Mouse (Mus musculus) intestine, postnatal 0 days (tissue): Measurements from ENCODE around the gene Gng10. TPM values are rescaled to one million over a fixed set of nuclear protein-coding genes. Genes with fewer than 3 reads are reported as not detected.

Experiments
- ATAC-seq: fragments of 200-750 bp; cut with Nextera tagmentation; 2 replicates; pipeline ENCODE4 v1.8.0; 2017; ENCODE audit warnings: mild to moderate bottlenecking, moderate TSS enrichment, moderate library complexity
- H3K27ac ChIP-seq: fragments of 300-500 bp; sonication (generic); 2 replicates; pipeline ENCODE4 v1.5.1; 2014; ENCODE audit warnings: mild to moderate bottlenecking, low read depth, low read length, moderate library complexity
- H3K27me3 ChIP-seq: fragments of 300-500 bp; sonication (generic); replicated peaks from 2 replicates; pipeline ENCODE4 v1.6.1; 2014; ENCODE audit warnings: low read length, mixed read lengths; ENCODE audit not compliant: control insufficient read depth, insufficient read depth
- H3K36me3 ChIP-seq: fragments of 300-500 bp; sonication (generic); 2 replicates; pipeline ENCODE4 v1.6.1; 2014; ENCODE audit warnings: mild to moderate bottlenecking, moderate library complexity; ENCODE audit not compliant: control insufficient read depth, insufficient read depth
- H3K4me1 ChIP-seq: fragments of 300-500 bp; sonication (generic); replicated peaks from 2 replicates; pipeline ENCODE4 v1.6.1; 2014; ENCODE audit warnings: antibody characterized with exemption, low read length, mixed read lengths; ENCODE audit not compliant: control insufficient read depth, insufficient read depth
- H3K4me2 ChIP-seq: fragments of 300-500 bp; sonication (generic); replicated peaks from 2 replicates; pipeline ENCODE4 v1.6.1; 2014; ENCODE audit warnings: low read depth, mild to moderate bottlenecking, moderate library complexity
- H3K4me3 ChIP-seq: fragments of 300-500 bp; sonication (generic); 2 replicates; pipeline ENCODE4 v1.5.1; 2014; ENCODE audit warnings: low read depth, low read length
- H3K9ac ChIP-seq: fragments of 300-500 bp; sonication (generic); 2 replicates; pipeline ENCODE4 v1.6.1; 2014; ENCODE audit warnings: mild to moderate bottlenecking, low read depth, low read length
- H3K9me3 ChIP-seq: fragments of 300-500 bp; sonication (generic); 2 replicates; pipeline ENCODE4 v1.6.1; 2016; ENCODE audit warnings: mixed run types; ENCODE audit not compliant: control insufficient read depth
- CTCF ChIP-seq: sonication (generic); IDR thresholded peaks from 2 replicates; pipeline ENCODE4 v1.5.1; 2016; ENCODE audit warnings: low read depth, mild to moderate bottlenecking, control low read depth, antibody characterized with exemption, moderate library complexity
- WGBS: fragments of 180-500 bp; shearing (Covaris S2); extraction: QIAGEN DNeasy Blood & Tissue Kit; methylation state at CpG from one replicate; pipeline ENCODE4 v1.1.7; 2014; 5-methylcytosine and 5-hydroxymethylcytosine counted together
- polyA plus RNA-seq: library from polyadenylated mRNA; unstranded; fragments of >200 nt; fragmentation: Nextera tagmentation; extraction: Ambion mirVana; gene quantifications from 2 replicates; pipeline ENCODE4 v1.2.1, GENCODE M21; 2015

Gene Gng10
- polyA plus RNA-seq, 1 experiment from 2014 or later, result 56.0 TPM

DNA sequence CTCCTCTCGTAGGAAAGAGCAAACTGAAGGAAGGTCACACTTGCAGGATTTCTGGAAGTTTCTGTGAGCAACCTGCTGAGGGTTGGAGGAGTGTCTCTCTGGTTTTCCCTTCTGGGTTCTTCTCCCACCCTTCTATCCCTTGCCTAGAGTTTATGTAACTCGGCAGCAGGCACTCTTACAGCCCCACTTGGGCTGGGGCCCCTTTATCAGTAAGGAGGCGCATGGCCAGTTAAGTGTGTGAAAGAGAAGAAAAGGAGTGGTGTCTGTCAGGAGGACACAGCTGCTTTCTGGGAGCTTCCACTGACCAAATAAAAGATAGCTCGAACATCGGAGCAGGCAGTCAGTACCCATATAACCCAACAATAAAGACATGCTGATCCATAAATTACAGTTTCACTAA, 42.7 kb upstream of the Gng10 start:
- Histone ChIP-seq H3K9ac (no peak overlapping the region), H3K36me3 (no peaks in the 10 kb centered on the region), H3K27ac (no peak overlapping the region), H3K9me3 (no peaks in the 10 kb centered on the region), H3K27me3 (no peaks in the 10 kb centered on the region), H3K4me3 (no peak overlapping the region), H3K4me2 (no peak overlapping the region), H3K4me1 (peaks cover 3% of the 10 kb centered on the region)
- ATAC-seq, result no peak
- 43% methylated on average over 5 of the region's 5 CpGs for WGBS
- no peak for TF ChIP-seq CTCF

- WGBS, result 38% methylated on average over 4 of the region's 4 CpGs
These were observed 40.1 kb upstream of the Gng10 start, which contains the start of gene Dnajc25 for GRCm38 (mm10) chr4:58994762-58995161. Gene Dnajc25, plus strand, starts transcription at chr4:58995062.

GRCm38 (mm10) chr4:58995251-58995693, 39.6 kb upstream of the Gng10 start:
- Histone ChIP-seq H3K27ac (peak overlapping the region; percentile 66), H3K36me3 (no peaks in the 10 kb centered on the region), H3K4me2 (peak overlapping the region; percentile 14; the same call in 1 of the 2 replicates), H3K9ac (no peak overlapping the region), H3K27me3 (no peaks in the 10 kb centered on the region), H3K4me1 (peaks cover 3% of the 10 kb centered on the region), H3K4me3 (no peak overlapping the region), H3K9me3 (no peaks in the 10 kb centered on the region)
- no peak for ATAC-seq
- no peak for TF ChIP-seq CTCF
- WGBS, result 52% methylated on average over 8 of the region's 8 CpGs

More at GRCm38 (mm10) chr4:58994762-58995161, 40.1 kb upstream of the Gng10 start, which contains the start of gene Dnajc25:
- Histone ChIP-seq H3K4me3 (no peak within 1 kb of the TSS), H3K9ac (no peak within 1 kb of the TSS), H3K9me3 (no peaks in the 10 kb centered on the region), H3K4me2 (peak within 1 kb of the TSS; percentile 14; the same call in 1 of the 2 replicates), H3K4me1 (peaks cover 3% of the 10 kb centered on the region), H3K36me3 (no peaks in the 10 kb centered on the region), H3K27ac (peak within 1 kb of the TSS; percentile 66), H3K27me3 (no peaks in the 10 kb centered on the region)
- no peak for ATAC-seq
- TF ChIP-seq CTCF, result no peak

DNA sequence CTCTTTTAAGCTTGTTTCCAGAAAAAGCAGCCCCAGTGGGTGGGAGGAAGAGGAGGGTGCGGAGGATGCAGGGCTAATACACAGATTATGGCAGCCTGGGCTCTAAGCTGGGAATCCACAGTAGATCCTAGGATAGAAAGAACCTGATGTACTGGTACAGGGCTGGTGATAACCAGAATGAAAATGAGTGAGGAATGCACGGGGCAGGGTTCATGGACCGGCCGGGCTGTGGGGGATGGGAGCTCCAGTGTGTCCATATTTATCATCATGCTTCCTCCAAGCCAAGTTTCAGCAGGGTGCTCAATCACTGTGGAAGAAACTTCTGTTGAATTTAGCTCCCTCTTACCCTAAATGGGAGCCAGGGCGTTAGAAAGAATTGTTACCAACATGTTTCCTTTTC, 37.8 kb upstream of the Gng10 start:
- Histone ChIP-seq H3K36me3 (no peaks in the 10 kb centered on the region), H3K27ac (no peak overlapping the region), H3K9me3 (no peaks in the 10 kb centered on the region), H3K9ac (no peak overlapping the region), H3K4me3 (no peak overlapping the region), H3K4me1 (peaks cover 3% of the 10 kb centered on the region; the same call in 1 of the 2 replicates), H3K27me3 (no peaks in the 10 kb centered on the region), H3K4me2 (no peak overlapping the region)
- peak; percentile 53 for ATAC-seq
- TF ChIP-seq CTCF, result no peak
- 42% methylated on average over 5 of the region's 5 CpGs for WGBS

GRCm38 (mm10) chr4:58998688-58999087, 36.2 kb upstream of the Gng10 start:
- Histone ChIP-seq H3K4me1 (0 out of 2 replicates have a peak, but pooled peaks cover 3% of the 10 kb centered on the region), H3K9me3 (no peaks in the 10 kb centered on the region), H3K4me3 (no peak overlapping the region), H3K9ac (no peak overlapping the region), H3K4me2 (no peak overlapping the region), H3K36me3 (no peaks in the 10 kb centered on the region), H3K27ac (no peak overlapping the region), H3K27me3 (no peaks in the 10 kb centered on the region)
- ATAC-seq, result no peak
- TF ChIP-seq CTCF, result no peak
- 59% methylated on average over 1 of the region's 1 CpGs for WGBS

DNA sequence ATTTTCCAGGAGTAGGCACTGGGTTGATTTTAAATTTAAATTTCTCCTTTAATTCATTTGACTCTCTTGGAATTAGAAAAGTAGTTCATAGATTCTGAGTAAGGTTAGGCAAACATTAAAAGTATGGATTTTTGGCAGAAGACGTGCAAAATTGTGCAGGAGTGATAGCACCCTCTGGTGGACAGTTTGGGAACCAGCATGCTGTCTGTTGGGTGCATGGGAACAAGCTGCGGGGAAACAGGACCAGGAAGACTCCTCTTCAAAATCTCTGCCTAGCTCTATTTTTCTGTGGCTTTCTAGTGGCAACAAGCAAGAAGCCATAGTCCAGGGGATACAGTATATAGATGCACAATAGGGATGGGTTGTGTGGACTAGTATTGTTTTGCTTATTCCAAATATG, 35.2 kb upstream of the Gng10 start:
- 1% methylated on average over 2 of the region's 2 CpGs for WGBS
- no peak overlapping the region for H3K4me3 ChIP-seq
- H3K9me3 ChIP-seq, result no peaks in the 10 kb centered on the region
- peak; percentile 92 for TF ChIP-seq CTCF
- no peak for ATAC-seq
- H3K9ac ChIP-seq, result no peak overlapping the region
- no peaks in the 10 kb centered on the region for H3K27me3 ChIP-seq
- H3K27ac ChIP-seq, result no peak overlapping the region
- no peaks in the 10 kb centered on the region for H3K36me3 ChIP-seq
- H3K4me1 ChIP-seq, result 0 out of 2 replicates have a peak, but pooled peaks cover 3% of the 10 kb centered on the region
- no peak overlapping the region for H3K4me2 ChIP-seq

DNA sequence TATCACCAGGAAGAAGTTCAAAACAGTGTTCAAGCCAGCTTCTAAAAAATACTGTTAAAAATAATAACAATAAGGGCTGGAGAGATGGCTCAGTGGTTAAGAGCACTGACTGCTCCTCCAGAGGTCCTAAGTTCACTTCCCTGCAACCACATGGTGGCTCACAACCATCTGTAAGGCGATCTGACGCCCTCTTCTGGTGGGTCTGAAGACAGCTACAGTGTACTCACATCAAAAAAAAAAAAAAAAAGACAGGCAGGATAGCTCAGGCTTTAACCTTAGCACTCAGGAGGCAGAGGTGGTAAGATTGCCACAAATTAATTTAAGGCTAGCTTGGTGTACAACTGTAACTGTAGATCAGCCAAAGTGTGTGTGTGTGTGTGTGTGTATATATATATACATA, 34.3 kb upstream of the Gng10 start:
- Histone ChIP-seq H3K36me3 (no peaks in the 10 kb centered on the region), H3K27me3 (no peaks in the 10 kb centered on the region), H3K9me3 (no peaks in the 10 kb centered on the region), H3K4me3 (no peak overlapping the region), H3K4me1 (no peaks in the 10 kb centered on the region), H3K4me2 (no peak overlapping the region), H3K9ac (no peak overlapping the region), H3K27ac (no peak overlapping the region)
- TF ChIP-seq CTCF, result peak; percentile 72
- 3% methylated on average over 2 of the region's 2 CpGs for WGBS
- ATAC-seq, result peak; percentile 16; the same call in 1 of the 2 replicates
